13 mouse cellular contexts compared by ENCODE assay signal in genomic region chr19:5824826-5825617, GRCm38 (mm10). TPM values are rescaled to one million over a fixed set of nuclear protein-coding genes. Genes with fewer than 3 reads are reported as not detected.
A peak's percentile ranks its signal among the peaks of the same experiment; 100 is the strongest.
DNase-seq lines count a peak whose midpoint lies in the region; ATAC-seq and TF ChIP-seq lines count a peak whose summit lies in the region.
"Had no signal": no experiment of that assay in that cellular context is flagged by ENCODE, and none has a peak within 500 bp of the region (broad histone marks: within the 10 kb centered on the region; RNA-seq: fewer than 3 reads in every experiment).

No protein-coding gene starts in this region.

- H3K4me3 ChIP-seq in heart, embryonic 15.5 days, result no peak overlapping the region
- H3K4me3 ChIP-seq in lung, postnatal 0 days (ENCODE audit: low read depth, low read length), result no peak overlapping the region
- H3K4me3 ChIP-seq in small intestine, adult 2 months (ENCODE audit: low read depth, low read length), result no peak overlapping the region
- H3K4me3 ChIP-seq: neural tube, embryonic 13.5 days had no signal

- H3K9me3 ChIP-seq in heart, embryonic 15.5 days (replicated peaks), result no peaks in the 10 kb centered on the region
- H3K9me3 ChIP-seq in lung, postnatal 0 days (ENCODE audit: low read length), result no peaks in the 10 kb centered on the region
- H3K9me3 ChIP-seq: neural tube, embryonic 13.5 days had no signal

- intact Hi-C loops in heart, postnatal 36 days (cut with DNase I), result loop anchor here (2.0 kb wide), 1 partner anchor 16 kb away; no protein-coding TSS in a partner anchor
- intact Hi-C loops in left cerebral cortex, postnatal 10 days (cut with DNase I), result no loop called here

- H3K27ac ChIP-seq in heart, embryonic 15.5 days, result peak overlapping the region; percentile 88
- H3K27ac ChIP-seq in lung, postnatal 0 days (ENCODE audit: low read length), result peak overlapping the region; percentile 85
- H3K27ac ChIP-seq in small intestine, adult 2 months (ENCODE audit: insufficient read depth, low read depth, low read length), result peak overlapping the region; percentile 39; the same call in 1 of the 2 replicates
- H3K27ac ChIP-seq: liver, embryonic 14.5 days; neural tube, embryonic 13.5 days had no signal

- H3K36me3 ChIP-seq in heart, embryonic 15.5 days, result no peaks in the 10 kb centered on the region
- 0 out of 2 replicates have a peak, but pooled peaks cover 8% of the 10 kb centered on the region for H3K36me3 ChIP-seq in lung, postnatal 0 days (ENCODE audit: insufficient read depth, low read length)
- peaks cover 40% of the 10 kb centered on the region for H3K36me3 ChIP-seq in small intestine, adult 2 months (ENCODE audit: control insufficient read depth, insufficient read depth, low read length)
- H3K36me3 ChIP-seq: neural tube, embryonic 13.5 days had no signal

- no peak for TF ChIP-seq EP300 in lung, postnatal 0 days (IDR thresholded peaks at IDR 0.05)

- TF ChIP-seq POLR2A in small intestine, adult 2 months (IDR thresholded peaks at IDR 0.05; ENCODE audit: low read depth, low read length), result no peak

- peak overlapping the region; percentile 9; the same call in 1 of the 2 replicates for H3K4me2 ChIP-seq in heart, embryonic 15.5 days
- H3K4me2 ChIP-seq in lung, postnatal 0 days (replicated peaks; ENCODE audit: low read depth, low read length), result no peak overlapping the region
- H3K4me2 ChIP-seq: midbrain, embryonic 11.5 days; neural tube, embryonic 13.5 days had no signal

- 73% methylated on average over 10 of the region's 10 CpGs for WGBS in heart, embryonic 15.5 days
- WGBS in lung, postnatal 0 days, result 74% methylated on average over 10 of the region's 10 CpGs
- 78% methylated on average over 10 of the region's 10 CpGs for WGBS in small intestine, adult 2 months

- ATAC-seq in heart, embryonic 15.5 days (replicated peaks; ENCODE audit: insufficient number of reproducible peaks, insufficient read depth, low FRiP score, low read depth), result no peak
- no peak for ATAC-seq in lung, postnatal 0 days
- ATAC-seq in inflammation-experienced regulatory T-cells, adult 6 months, result no peak
- ATAC-seq: hindbrain, embryonic 16.5 days had no signal

- H3K4me1 ChIP-seq in heart, embryonic 15.5 days (replicated peaks), result peaks cover 62% of the 10 kb centered on the region
- peaks cover 20% of the 10 kb centered on the region for H3K4me1 ChIP-seq in lung, postnatal 0 days (ENCODE audit: insufficient read depth, low read depth, low read length)
- H3K4me1 ChIP-seq in small intestine, adult 2 months (ENCODE audit: control insufficient read depth, insufficient read depth, insufficient read length, low read length), result peaks cover 13% of the 10 kb centered on the region

- peak overlapping the region; percentile 27; the same call in 1 of the 2 replicates for H3K9ac ChIP-seq in heart, embryonic 15.5 days
- H3K9ac ChIP-seq in lung, postnatal 0 days (replicated peaks; ENCODE audit: low read depth), result no peak overlapping the region
- H3K9ac ChIP-seq: liver, embryonic 14.5 days; neural tube, embryonic 13.5 days had no signal

- no peaks in the 10 kb centered on the region for H3K27me3 ChIP-seq in heart, embryonic 15.5 days
- H3K27me3 ChIP-seq in lung, postnatal 0 days (replicated peaks; ENCODE audit: insufficient read depth, low read length), result no peaks in the 10 kb centered on the region
- no peaks in the 10 kb centered on the region for H3K27me3 ChIP-seq in small intestine, adult 2 months (ENCODE audit: control insufficient read depth, insufficient read depth, low read length)
- H3K27me3 ChIP-seq: neural tube, embryonic 13.5 days had no signal

- no peak for TF ChIP-seq CTCF in lung, postnatal 0 days (IDR thresholded peaks at IDR 0.05)
- no peak for TF ChIP-seq CTCF in small intestine, adult 2 months (IDR thresholded peaks at IDR 0.05; ENCODE audit: extremely low read depth, insufficient read length, insufficient replicate concordance, low read depth, low read length)

- DNase-seq in heart, postnatal 36 days, result no peak
- DNase-seq in lung, postnatal 0 days (ENCODE audit: low spot score), result no peak
- no peak for DNase-seq in lung, postnatal 36 days
- peak; percentile 67 to 72 for DNase-seq in cerebellum, postnatal 25 days
- no peak for DNase-seq in left cerebral cortex, postnatal 10 days (ENCODE audit: extremely low spot score in 1 of 2, low spot score in 2 of 2)
- DNase-seq: gastrocnemius, postnatal 14 days had no signal

RNA-seq across cellular contexts. Expression of gene Frmd8, which starts 50.1 kb away (rescaled TPM):
- polyA plus RNA-seq in heart, embryonic 15.5 days (2015; fragmentation: Nextera tagmentation; extraction: Ambion mirVana), result 25.1 and 35.1 TPM in 2 replicates
- 10 to 100 TPM; 11.4 to 11.7 TPM for total RNA-seq in heart, postnatal 36 days (2021)
- 33.9 and 35.1 TPM in 2 replicates for polyA plus RNA-seq in lung, postnatal 0 days (2015; fragmentation: Nextera tagmentation; extraction: Ambion mirVana)
- 32.1 and 62.1 TPM in 2 replicates for polyA plus RNA-seq in small intestine, adult 2 months (2012; rRNA removed)
- polyA plus RNA-seq in inflammation-experienced regulatory T-cells, adult 6 months (2017; shearing (Covaris generic)), result 10 to 100 TPM; 57.3 to 71.3 (median 60.1) TPM
- 10 to 100 TPM; 10.7 to 12.4 TPM for total RNA-seq in left cerebral cortex, postnatal 10 days (2021)

RNA-seq across cellular contexts. Expression of gene Slc25a45, which starts 52.6 kb away (rescaled TPM):
- 3.2 and 4.2 TPM in 2 replicates for polyA plus RNA-seq in heart, embryonic 15.5 days (2015; fragmentation: Nextera tagmentation; extraction: Ambion mirVana)
- 1 to 10 TPM; 3.4 to 4.2 TPM for total RNA-seq in heart, postnatal 36 days (2021)
- polyA plus RNA-seq in lung, postnatal 0 days (2015; fragmentation: Nextera tagmentation; extraction: Ambion mirVana), result 8.4 and 10.2 TPM in 2 replicates
- 207 and 241 TPM in 2 replicates for polyA plus RNA-seq in small intestine, adult 2 months (2012; rRNA removed)
- polyA plus RNA-seq in inflammation-experienced regulatory T-cells, adult 6 months (2017; shearing (Covaris generic)), result 10 to 100 TPM; 48.8 to 54.8 (median 54.1) TPM
- total RNA-seq in left cerebral cortex, postnatal 10 days (2021), result 1 to 10 TPM; 3.4 to 3.8 TPM

RNA-seq across cellular contexts. Expression of gene Scyl1, which starts 53.8 kb away (rescaled TPM):
- 53.5 and 65.9 TPM in 2 replicates for polyA plus RNA-seq in heart, embryonic 15.5 days (2015; fragmentation: Nextera tagmentation; extraction: Ambion mirVana)
- total RNA-seq in heart, postnatal 36 days (2021), result 10 to 100 TPM; 69.0 to 72.9 TPM
- polyA plus RNA-seq in lung, postnatal 0 days (2015; fragmentation: Nextera tagmentation; extraction: Ambion mirVana), result 64.6 TPM in 2 replicates
- polyA plus RNA-seq in small intestine, adult 2 months (2012; rRNA removed), result 37.1 and 52.5 TPM in 2 replicates
- 10 to 100 TPM; 14.2 to 19.5 (median 15.4) TPM for polyA plus RNA-seq in inflammation-experienced regulatory T-cells, adult 6 months (2017; shearing (Covaris generic))
- total RNA-seq in left cerebral cortex, postnatal 10 days (2021), result 10 to 100 TPM; 79.4 to 82.8 TPM

Comparison
In these comparisons a context has a peak if more than half of its experiments do, and no peak if none do; other contexts are left out.
1. DNase-seq: peak in cerebellum, postnatal 25 days (2 of 2); none in heart, postnatal 36 days (0 of 2), lung, postnatal 0 days (single experiment), lung, postnatal 36 days (single experiment) and left cerebral cortex, postnatal 10 days (0 of 2).
2. Peak in every context shown above with its lines, with median percentiles within 50 percentile points of each other: H3K27ac ChIP-seq.